Mouse (Mus musculus) c-Kit-positive CD71-positive TER-119-negative erythroid progenitor cells, embryonic 14.5 days (primary cell): ENCODE measurements around the gene Huwe1.

Source experiments
- DNase-seq: peaks from one replicate; pipeline ENCODE4 v3.0.0-alpha.2; 2013; ENCODE audit warnings: low read depth

The Huwe1 gene

GRCm38 (mm10) chrX:151951181-151951580, 150.6 kb downstream of the Huwe1 start:
- no peak for DNase-seq
